Mouse (Mus musculus): ENCODE results near the gene Zswim5. TPM values are rescaled to one million over a fixed set of nuclear protein-coding genes. Genes with fewer than 3 reads are reported as not detected.
A peak's percentile ranks its signal among the peaks of the same experiment; 100 is the strongest.

Zswim5 gene
- polyA plus RNA-seq, 1 experiment: not detected

DNA sequence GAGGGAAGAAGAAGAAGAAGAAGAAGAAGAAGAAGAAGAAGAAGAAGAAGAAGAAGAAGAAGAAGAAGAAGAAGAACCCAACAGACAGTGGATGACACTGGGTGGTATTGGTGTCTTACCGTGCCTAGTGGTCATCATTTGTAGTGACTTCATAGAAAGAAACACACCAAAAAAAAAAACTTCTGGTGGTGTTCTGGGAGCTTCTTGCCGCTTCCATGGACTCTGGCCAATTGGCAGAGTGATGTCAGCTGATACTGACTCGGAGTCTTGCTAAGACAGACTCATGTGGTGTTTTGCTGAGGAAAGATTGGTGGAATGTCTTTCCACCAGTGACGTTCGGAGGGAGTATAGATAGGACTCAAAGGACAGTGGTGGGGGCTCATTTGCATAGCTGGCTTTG is 133.1 kb downstream of the Zswim5 start:
- Histone ChIP-seq H3K4me3 (replicated peaks) (no peak overlapping the region), H3K36me3 (ENCODE audit: control insufficient read depth) (peaks cover 2% of the 10 kb centered on the region; the same call in 1 of the 2 replicates), H3K27me3 (ENCODE audit: control insufficient read depth) (peaks cover 6% of the 10 kb centered on the region), H3K9me3 (ENCODE audit: control insufficient read depth, low read length) (no peaks in the 10 kb centered on the region), H3K4me1 (ENCODE audit: control insufficient read depth) (peaks cover 2% of the 10 kb centered on the region; the same call in 1 of the 2 replicates)
- no peak for TF ChIP-seq TAL1 (IDR thresholded peaks at IDR 0.05; ENCODE audit: low read length)
- TF ChIP-seq GATA1 (IDR thresholded peaks at IDR 0.05; ENCODE audit: low read length): no peak

DNA sequence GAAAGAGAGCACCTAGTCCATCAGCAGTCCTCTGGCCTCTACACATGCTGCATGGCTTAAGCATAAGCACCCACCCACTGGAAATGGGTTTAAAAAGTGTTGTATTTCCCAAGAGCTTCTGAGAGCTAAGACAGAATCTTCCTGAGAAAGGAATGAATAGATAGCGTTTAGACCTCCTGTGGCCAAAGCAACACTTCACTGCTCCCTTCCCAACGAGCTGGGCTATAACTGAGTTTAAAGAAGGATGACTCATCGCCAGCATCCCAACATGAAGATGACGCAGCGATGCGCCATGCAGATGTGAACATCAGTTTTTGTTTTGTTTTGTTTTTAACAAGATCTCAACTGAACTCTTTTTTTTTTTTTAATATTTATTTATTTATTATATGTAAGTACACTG is 136.4 kb downstream of the Zswim5 start:
- H3K27me3 ChIP-seq (ENCODE audit: control insufficient read depth): peaks cover 6% of the 10 kb centered on the region
- H3K4me1 ChIP-seq (ENCODE audit: control insufficient read depth): peaks cover 4% of the 10 kb centered on the region
- H3K36me3 ChIP-seq (ENCODE audit: control insufficient read depth): no peaks in the 10 kb centered on the region

DNA sequence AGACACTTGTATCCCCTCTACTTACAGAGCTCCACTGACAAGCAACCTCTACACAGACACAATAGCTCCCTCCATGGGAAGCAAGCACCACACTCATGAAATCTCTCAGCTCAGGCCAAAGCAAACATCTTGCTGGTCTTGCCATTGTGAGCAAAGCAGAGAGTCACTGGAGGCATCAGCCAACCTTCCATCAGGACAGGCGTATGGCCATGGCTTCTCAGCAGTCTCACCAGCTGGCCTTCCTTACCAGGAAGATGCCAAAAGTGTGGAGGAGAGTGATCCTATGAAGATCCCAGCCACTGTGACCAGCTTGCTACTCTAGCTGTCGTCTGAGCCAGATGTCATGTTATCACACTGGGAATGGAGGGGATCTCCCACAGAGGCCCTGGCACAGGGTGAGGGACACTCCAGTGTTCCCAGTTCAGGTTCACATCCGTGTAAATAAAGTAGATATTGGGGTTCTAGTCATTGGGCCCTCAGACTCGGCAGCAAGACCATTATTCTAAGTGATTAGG is 137.8 kb downstream of the Zswim5 start:
- Histone ChIP-seq H3K4me1 (ENCODE audit: control insufficient read depth) (peaks cover 17% of the 10 kb centered on the region), H3K4me3 (replicated peaks) (no peak overlapping the region), H3K36me3 (ENCODE audit: control insufficient read depth) (no peaks in the 10 kb centered on the region), H3K9me3 (ENCODE audit: control insufficient read depth, low read length) (no peaks in the 10 kb centered on the region), H3K27me3 (ENCODE audit: control insufficient read depth) (peaks cover 2% of the 10 kb centered on the region)
- no peak for TF ChIP-seq TAL1 (IDR thresholded peaks at IDR 0.05; ENCODE audit: low read length)
- TF ChIP-seq GATA1 (IDR thresholded peaks at IDR 0.05; ENCODE audit: low read length): no peak

More for the DNA sequence above, 136.4 kb downstream of the Zswim5 start:
- Histone ChIP-seq H3K9me3 (ENCODE audit: control insufficient read depth, low read length) (no peaks in the 10 kb centered on the region), H3K4me3 (replicated peaks) (no peak overlapping the region)
- TF ChIP-seq GATA1 (IDR thresholded peaks at IDR 0.05; ENCODE audit: low read length): no peak
- no peak for TF ChIP-seq TAL1 (IDR thresholded peaks at IDR 0.05; ENCODE audit: low read length)

DNA sequence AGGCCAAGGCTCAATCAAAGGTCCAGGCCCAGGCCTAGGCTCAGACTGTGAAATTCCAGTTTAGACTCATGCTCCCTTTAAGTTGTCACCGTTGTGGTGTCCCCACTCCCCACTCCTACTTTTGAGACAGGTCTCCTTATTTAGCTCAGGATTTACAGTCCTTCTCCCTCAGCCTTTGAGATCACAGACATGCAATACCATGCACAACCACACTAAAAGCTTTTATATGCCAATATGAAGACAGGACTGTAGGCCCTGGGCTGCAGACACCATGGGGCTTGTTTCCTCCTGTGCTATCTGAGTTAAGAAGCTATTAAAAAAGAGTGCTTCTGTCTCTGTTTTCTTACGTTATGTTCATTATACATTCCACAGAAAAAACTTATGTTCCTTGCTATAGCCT is 140.6 kb downstream of the Zswim5 start:
- H3K4me3 ChIP-seq (replicated peaks): no peak overlapping the region
- no peaks in the 10 kb centered on the region for H3K9me3 ChIP-seq (ENCODE audit: control insufficient read depth, low read length)
- peaks cover 44% of the 10 kb centered on the region for H3K4me1 ChIP-seq (ENCODE audit: control insufficient read depth)
- TF ChIP-seq GATA1 (IDR thresholded peaks at IDR 0.05; ENCODE audit: low read length) (no peak), TAL1 (IDR thresholded peaks at IDR 0.05; ENCODE audit: low read length) (no peak)
- no peaks in the 10 kb centered on the region for H3K27me3 ChIP-seq (ENCODE audit: control insufficient read depth)
- peaks cover 12% of the 10 kb centered on the region for H3K36me3 ChIP-seq (ENCODE audit: control insufficient read depth)

DNA sequence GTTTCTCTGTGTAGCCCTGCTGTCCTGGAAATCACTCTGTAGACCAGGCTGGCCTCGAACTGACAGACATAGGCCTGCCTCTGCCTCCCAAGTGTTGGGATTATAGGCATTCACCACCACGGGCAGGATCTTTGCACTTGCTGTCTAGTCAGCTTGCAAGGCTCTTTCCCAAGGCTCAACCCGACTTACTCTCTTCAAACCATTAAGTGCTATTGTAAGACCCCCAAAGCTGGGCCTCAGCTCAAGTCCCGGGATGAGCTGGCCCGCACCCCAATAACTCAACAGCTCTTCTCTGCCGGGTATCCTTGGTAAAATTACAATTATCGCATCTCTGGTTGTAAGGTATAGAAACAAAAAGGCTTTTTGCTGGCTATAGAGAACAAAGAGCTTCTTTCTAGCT is 141.2 kb downstream of the Zswim5 start:
- Histone ChIP-seq H3K36me3 (ENCODE audit: control insufficient read depth) (peaks cover 18% of the 10 kb centered on the region), H3K4me3 (replicated peaks) (no peak overlapping the region), H3K4me1 (ENCODE audit: control insufficient read depth) (peaks cover 50% of the 10 kb centered on the region), H3K9me3 (ENCODE audit: control insufficient read depth, low read length) (no peaks in the 10 kb centered on the region), H3K27me3 (ENCODE audit: control insufficient read depth) (no peaks in the 10 kb centered on the region)
- TF ChIP-seq TAL1 (IDR thresholded peaks at IDR 0.05; ENCODE audit: low read length): no peak
- no peak for TF ChIP-seq GATA1 (IDR thresholded peaks at IDR 0.05; ENCODE audit: low read length)

DNA sequence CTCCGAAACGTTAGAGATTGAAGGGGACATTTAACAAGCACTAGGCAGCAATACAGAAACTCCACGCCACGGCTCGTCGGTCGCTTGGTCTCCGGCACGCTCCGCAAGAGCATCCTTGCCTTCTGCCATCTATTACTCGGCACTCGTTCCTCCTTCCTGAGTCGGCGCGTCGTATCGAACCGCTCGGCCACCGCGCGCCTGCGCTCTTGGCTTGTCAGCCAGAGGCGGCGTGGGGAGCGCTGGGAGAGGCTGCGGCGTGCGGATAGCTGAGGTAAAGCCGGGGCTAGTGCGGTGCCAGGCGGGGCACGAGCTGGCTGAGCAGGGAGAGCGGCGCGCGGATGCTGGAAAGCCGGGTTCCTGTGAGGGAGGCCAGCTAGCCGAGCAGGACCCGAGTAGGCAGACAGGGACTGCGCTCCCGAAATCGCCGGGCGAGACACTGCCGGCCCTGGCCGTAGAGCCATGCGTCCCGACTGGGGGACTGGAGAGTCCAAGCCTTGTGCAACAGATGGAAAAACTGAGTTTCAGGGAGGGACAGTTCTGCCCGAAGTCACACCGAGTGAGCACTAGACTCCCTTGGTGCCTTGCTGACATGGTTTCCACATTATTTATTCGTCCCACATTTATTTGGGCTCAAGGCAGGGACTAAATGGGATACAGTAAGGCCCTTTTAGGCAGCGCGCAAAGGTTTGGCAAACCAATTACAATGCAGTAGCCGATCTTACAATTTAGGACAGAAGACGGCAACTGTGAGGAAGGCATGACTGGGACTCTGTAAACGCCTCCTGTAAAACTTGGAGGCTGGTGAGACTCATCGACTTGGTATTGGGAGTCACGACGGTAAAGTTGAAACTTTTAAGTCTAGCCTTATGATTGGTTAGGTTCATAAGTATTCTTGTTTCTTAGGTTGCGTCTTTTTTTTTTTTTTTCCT is 142.3 kb downstream of the Zswim5 start, which contains the start of gene Eif2b3:
Gene Eif2b3, plus strand, starts transcription at position 197 of the 929 bp plus-strand sequence.
- peaks cover 53% of the 10 kb centered on the region for H3K4me1 ChIP-seq (ENCODE audit: control insufficient read depth)
- H3K36me3 ChIP-seq (ENCODE audit: control insufficient read depth): peaks cover 26% of the 10 kb centered on the region
- H3K27me3 ChIP-seq (ENCODE audit: control insufficient read depth): no peaks in the 10 kb centered on the region
- peak within 1 kb of the TSS; percentile 87 for H3K4me3 ChIP-seq (replicated peaks)
- no peak for TF ChIP-seq TAL1 (IDR thresholded peaks at IDR 0.05; ENCODE audit: low read length)
- no peaks in the 10 kb centered on the region for H3K9me3 ChIP-seq (ENCODE audit: control insufficient read depth, low read length)

DNA sequence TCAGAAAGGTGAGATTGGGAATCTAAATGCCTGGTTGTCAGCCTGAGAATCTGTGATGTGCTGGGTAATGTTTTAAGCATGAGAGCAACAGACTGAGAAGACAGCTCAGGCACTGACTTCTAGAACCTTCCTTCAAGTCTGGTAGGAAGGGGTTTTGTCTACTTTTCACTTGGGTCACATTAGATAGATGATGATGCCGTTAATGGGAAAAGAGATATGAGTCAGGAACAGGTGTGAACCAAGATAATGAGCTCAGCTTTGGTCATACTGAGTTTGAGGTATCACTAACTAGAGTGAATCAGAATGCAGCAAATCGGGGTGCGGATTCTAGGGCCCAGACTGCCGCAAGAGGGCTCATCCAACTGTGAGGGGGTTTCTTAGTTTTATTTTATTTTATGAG is 146.3 kb downstream of the Zswim5 start:
- Histone ChIP-seq H3K9me3 (ENCODE audit: control insufficient read depth, low read length) (no peaks in the 10 kb centered on the region), H3K36me3 (ENCODE audit: control insufficient read depth) (peaks cover 49% of the 10 kb centered on the region), H3K27me3 (ENCODE audit: control insufficient read depth) (no peaks in the 10 kb centered on the region), H3K4me3 (replicated peaks) (no peak overlapping the region), H3K4me1 (ENCODE audit: control insufficient read depth) (peaks cover 51% of the 10 kb centered on the region)
- no peak for TF ChIP-seq TAL1 (IDR thresholded peaks at IDR 0.05; ENCODE audit: low read length)
- no peak for TF ChIP-seq GATA1 (IDR thresholded peaks at IDR 0.05; ENCODE audit: low read length)

DNA sequence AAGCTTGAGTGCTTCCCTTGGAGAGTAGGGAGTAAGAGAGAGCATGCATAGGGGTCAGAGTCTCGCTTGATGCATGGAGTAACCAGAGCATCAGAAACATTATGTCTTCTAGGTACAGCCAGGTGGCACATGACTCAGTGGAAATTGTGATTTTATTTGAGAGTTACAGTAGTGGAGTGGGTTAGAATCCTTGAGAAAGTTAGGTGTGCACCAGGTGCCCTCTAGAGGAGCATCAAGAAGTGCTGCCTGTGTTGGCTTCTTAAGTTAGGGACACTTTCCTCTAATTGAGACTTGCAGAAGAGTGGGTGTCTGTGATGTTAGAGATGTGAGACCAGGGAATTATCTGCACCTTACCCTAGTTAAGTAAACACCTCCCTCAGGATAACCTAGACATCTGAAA is 153.9 kb downstream of the Zswim5 start:
- Histone ChIP-seq H3K36me3 (ENCODE audit: control insufficient read depth) (peaks cover 54% of the 10 kb centered on the region), H3K27me3 (ENCODE audit: control insufficient read depth) (no peaks in the 10 kb centered on the region), H3K4me1 (ENCODE audit: control insufficient read depth) (peaks cover 8% of the 10 kb centered on the region), H3K4me3 (replicated peaks) (no peak overlapping the region), H3K9me3 (ENCODE audit: control insufficient read depth, low read length) (no peaks in the 10 kb centered on the region)
- TF ChIP-seq TAL1 (IDR thresholded peaks at IDR 0.05; ENCODE audit: low read length) (no peak), GATA1 (IDR thresholded peaks at IDR 0.05; ENCODE audit: low read length) (no peak)

Other genes with a start within 250 kb of the Zswim5 start
- 1.6 and 1.8 TPM in 2 replicates for gene Nasp, start 249.4 kb upstream of the Zswim5 start, polyA plus RNA-seq (2012)
- gene Akr1a1, start 225.7 kb upstream of the Zswim5 start, polyA plus RNA-seq (2012): 6.7 and 7.0 TPM in 2 replicates
- 1.0 and 1.1 TPM in 2 replicates for gene Prdx1, start 191.8 kb upstream of the Zswim5 start, polyA plus RNA-seq (2012)
- gene Mmachc, start 169.0 kb upstream of the Zswim5 start, polyA plus RNA-seq (2012): 0.04 TPM in 1 of 2 replicates, not detected in the other
- gene Ccdc163, start 168.9 kb upstream of the Zswim5 start, polyA plus RNA-seq (2012): 0.16 and 0.23 TPM in 2 replicates
- gene Tesk2, start 156.4 kb upstream of the Zswim5 start, polyA plus RNA-seq (2012): 0.01 and 0.02 TPM in 2 replicates
- 0.16 and 0.46 TPM in 2 replicates for gene Toe1, start 69.7 kb upstream of the Zswim5 start, polyA plus RNA-seq (2012)
- 0.14 TPM in 1 of 2 replicates, not detected in the other for gene Mutyh, start 69.7 kb upstream of the Zswim5 start, polyA plus RNA-seq (2012)
- gene Hpdl, start 55.7 kb upstream of the Zswim5 start, polyA plus RNA-seq (2012): not detected in 2 replicates
- 90.7 and 131 TPM in 2 replicates for gene Urod, start 117.0 kb downstream of the Zswim5 start, polyA plus RNA-seq (2012)
- gene Hectd3, start 117.9 kb downstream of the Zswim5 start, polyA plus RNA-seq (2012): 3.1 and 6.0 TPM in 2 replicates
- gene Eif2b3, start 142.0 kb downstream of the Zswim5 start, polyA plus RNA-seq (2012): 0.44 and 0.58 TPM in 2 replicates
- 0.02 and 0.12 TPM in 2 replicates for gene Ptch2, start 218.7 kb downstream of the Zswim5 start, polyA plus RNA-seq (2012)
- 0.12 and 0.28 TPM in 2 replicates for gene Btbd19, start 248.3 kb downstream of the Zswim5 start, polyA plus RNA-seq (2012)
- not detected in 2 replicates for gene Tctex1d4, start 249.4 kb downstream of the Zswim5 start, polyA plus RNA-seq (2012)